Mouse (Mus musculus): ENCODE measurements around the gene Clk4.

DNA sequence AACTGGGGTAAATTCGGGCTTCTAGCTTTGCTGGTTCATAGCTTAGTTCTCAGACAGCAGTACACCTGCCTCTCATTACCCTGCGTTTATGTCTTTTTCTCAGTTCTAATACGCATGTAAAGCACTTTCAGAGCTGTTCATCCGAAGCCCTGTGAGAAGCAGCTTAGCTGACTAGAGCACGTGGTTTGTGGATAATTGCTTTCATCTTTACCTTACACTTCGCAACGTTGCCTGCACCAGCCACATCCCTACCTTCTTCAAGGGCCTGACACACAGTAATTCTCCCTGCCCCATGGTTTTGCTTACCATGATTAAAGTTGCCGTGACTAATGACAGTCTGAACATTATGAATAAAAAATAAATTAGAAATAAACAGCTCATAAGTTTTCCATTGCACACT, 50.3 kb downstream of the Clk4 start:
- no peak for TF ChIP-seq MAFK (IDR thresholded peaks at IDR 0.05; ENCODE audit: insufficient read depth, low read depth, low read length)
- TF ChIP-seq HCFC1 (IDR thresholded peaks at IDR 0.05; ENCODE audit: borderline replicate concordance, insufficient read depth, low read length), result no peak
- no peak for TF ChIP-seq CHD2 (IDR thresholded peaks at IDR 0.05; ENCODE audit: low read depth, low read length)

Data from ES-E14 (cell line).